Comparison of ENCODE assay signal across 8 mouse cellular contexts in genomic region chr2:121294753-121295607, GRCm38 (mm10). TPM values are rescaled to one million over a fixed set of nuclear protein-coding genes. Genes with fewer than 3 reads are reported as not detected.
DNase-seq lines count a peak whose midpoint lies in the region; ATAC-seq lines count a peak whose summit lies in the region.

No protein-coding gene starts in this region.

- DNase-seq in ovary, postnatal 14 days (ENCODE audit: low spot score), result peak; percentile 37
- no peak for DNase-seq in ovary, postnatal 10 days (ENCODE audit: low spot score)
- peak; percentile 87 for DNase-seq in cerebellum, adult 9-10 months
- peak; percentile 75 for DNase-seq in frontal cortex, postnatal 36 days (ENCODE audit: low spot score in 2 of 2)
- peak; percentile 64 for DNase-seq in hindbrain, embryonic 14.5 days (ENCODE audit: low spot score)
- DNase-seq in T-cell, adult 2 months (ENCODE audit: low spot score), result no peak

- H3K9me3 ChIP-seq in hindbrain, embryonic 14.5 days (ENCODE audit: control insufficient read depth, low read length), result no peaks in the 10 kb centered on the region
- no peaks in the 10 kb centered on the region for H3K9me3 ChIP-seq in limb, embryonic 13.5 days
- H3K9me3 ChIP-seq in neural tube, embryonic 13.5 days, result no peaks in the 10 kb centered on the region

- H3K9ac ChIP-seq in hindbrain, embryonic 14.5 days, result peak overlapping the region; percentile 64
- peak overlapping the region; percentile 63 for H3K9ac ChIP-seq in limb, embryonic 13.5 days
- peak overlapping the region; percentile 81 for H3K9ac ChIP-seq in neural tube, embryonic 13.5 days

- 0% methylated on average over 18 of the region's 18 CpGs for WGBS in hindbrain, embryonic 14.5 days
- 2% methylated on average over 18 of the region's 18 CpGs for WGBS in limb, embryonic 13.5 days
- 2% methylated on average over 18 of the region's 18 CpGs for WGBS in neural tube, embryonic 13.5 days

- H3K27ac ChIP-seq in hindbrain, embryonic 14.5 days, result peak overlapping the region; percentile 81
- H3K27ac ChIP-seq in limb, embryonic 13.5 days, result 0 out of 2 replicates have a peak overlapping the region, but pooled peaks have one; percentile 6
- H3K27ac ChIP-seq in neural tube, embryonic 13.5 days (replicated peaks), result peak overlapping the region; percentile 89

- peak; percentile 86 for ATAC-seq in hindbrain, embryonic 14.5 days (ENCODE audit: low FRiP score)
- ATAC-seq in limb, embryonic 13.5 days (ENCODE audit: low FRiP score, low read depth), result peak; percentile 71
- ATAC-seq in neural tube, embryonic 13.5 days (ENCODE audit: low read depth), result peak; percentile 82

- H3K4me2 ChIP-seq in hindbrain, embryonic 14.5 days (replicated peaks), result peak overlapping the region; percentile 68
- H3K4me2 ChIP-seq in limb, embryonic 13.5 days (replicated peaks), result peak overlapping the region; percentile 79
- peak overlapping the region; percentile 93 for H3K4me2 ChIP-seq in neural tube, embryonic 13.5 days

- peaks cover 45% of the 10 kb centered on the region for H3K4me1 ChIP-seq in hindbrain, embryonic 14.5 days (replicated peaks; ENCODE audit: control insufficient read depth, insufficient read depth, low read length)
- H3K4me1 ChIP-seq in limb, embryonic 13.5 days, result peaks cover 46% of the 10 kb centered on the region
- peaks cover 60% of the 10 kb centered on the region for H3K4me1 ChIP-seq in neural tube, embryonic 13.5 days (replicated peaks)

- peak overlapping the region; percentile 50 for H3K4me3 ChIP-seq in hindbrain, embryonic 14.5 days (replicated peaks; ENCODE audit: low read length)
- H3K4me3 ChIP-seq in limb, embryonic 13.5 days, result peak overlapping the region; percentile 52
- H3K4me3 ChIP-seq in neural tube, embryonic 13.5 days, result peak overlapping the region; percentile 65

- peaks cover 10% of the 10 kb centered on the region for H3K36me3 ChIP-seq in hindbrain, embryonic 14.5 days (replicated peaks; ENCODE audit: control insufficient read depth, insufficient read depth)
- peaks cover 10% of the 10 kb centered on the region for H3K36me3 ChIP-seq in limb, embryonic 13.5 days
- H3K36me3 ChIP-seq in neural tube, embryonic 13.5 days, result peaks cover 15% of the 10 kb centered on the region

- no peaks in the 10 kb centered on the region for H3K27me3 ChIP-seq in hindbrain, embryonic 14.5 days (ENCODE audit: control insufficient read depth, insufficient read depth, low read length)
- peaks cover 88% of the 10 kb centered on the region for H3K27me3 ChIP-seq in limb, embryonic 13.5 days
- H3K27me3 ChIP-seq in neural tube, embryonic 13.5 days, result 0 out of 2 replicates have a peak, but pooled peaks cover 11% of the 10 kb centered on the region

RNA-seq across cellular contexts. Expression of gene Map1a, which starts 5.6 kb away (rescaled TPM):
- 50.1 and 57.2 TPM in 2 replicates for polyA plus RNA-seq in hindbrain, embryonic 14.5 days (2014; fragmentation: Nextera tagmentation; extraction: Ambion mirVana)
- 3.1 and 4.5 TPM in 2 replicates for polyA plus RNA-seq in limb, embryonic 13.5 days (2015; fragmentation: Nextera tagmentation; extraction: Ambion mirVana)
- 17.6 and 21.8 TPM in 2 replicates for polyA plus RNA-seq in neural tube, embryonic 13.5 days (2015; fragmentation: Nextera tagmentation; extraction: Ambion mirVana)

RNA-seq across cellular contexts. Expression of gene Trp53bp1, which starts 23.8 kb away (rescaled TPM):
- polyA plus RNA-seq in hindbrain, embryonic 14.5 days (2014; fragmentation: Nextera tagmentation; extraction: Ambion mirVana), result 165 and 170 TPM in 2 replicates
- polyA plus RNA-seq in limb, embryonic 13.5 days (2015; fragmentation: Nextera tagmentation; extraction: Ambion mirVana), result 89.9 and 99.6 TPM in 2 replicates
- 151 and 181 TPM in 2 replicates for polyA plus RNA-seq in neural tube, embryonic 13.5 days (2015; fragmentation: Nextera tagmentation; extraction: Ambion mirVana)

Comparison
In these comparisons a context has a peak if more than half of its experiments do, and no peak if none do; other contexts are left out.
1. DNase-seq: peak in ovary, postnatal 14 days (single experiment), cerebellum, adult 9-10 months (single experiment), frontal cortex, postnatal 36 days (2 of 2) and hindbrain, embryonic 14.5 days (single experiment); none in ovary, postnatal 10 days (single experiment) and T-cell, adult 2 months (single experiment).
2. H3K27ac ChIP-seq: peak in every context shown above with its lines; median percentile 89 in neural tube, embryonic 13.5 days; 81 in hindbrain, embryonic 14.5 days; 6 in limb, embryonic 13.5 days.
3. Peak in every context shown above with its lines, with median percentiles within 50 percentile points of each other: ATAC-seq, H3K4me2 ChIP-seq, H3K4me3 ChIP-seq and H3K9ac ChIP-seq.